Mouse (Mus musculus): Measurements from ENCODE around the gene Col28a1. TPM values are rescaled to one million over a fixed set of nuclear protein-coding genes. Genes with fewer than 3 reads are reported as not detected.

The Col28a1 gene
- polyA plus RNA-seq (2015; fragmentation: Nextera tagmentation; extraction: Ambion mirVana) = 0.02 and 0.05 TPM in 2 replicates

GRCm38 (mm10) chr6:8192517-8192916 lies at the start of gene Col28a1:
Col28a1 (minus strand) TSS chr6:8192617.
- H3K36me3 ChIP-seq = no peaks in the 10 kb centered on the region
- 0 out of 2 replicates have a peak, but pooled peaks cover 3% of the 10 kb centered on the region for H3K9me3 ChIP-seq (replicated peaks)
- H3K4me1 ChIP-seq (replicated peaks) = no peaks in the 10 kb centered on the region
- H3K4me3 ChIP-seq (replicated peaks) = no peak within 1 kb of the TSS
- H3K27me3 ChIP-seq = no peaks in the 10 kb centered on the region
- ATAC-seq (ENCODE audit: low read depth) (no peak), DNase-seq (no peak)
- H3K9ac ChIP-seq = no peak within 1 kb of the TSS
- no peak within 1 kb of the TSS for H3K27ac ChIP-seq
- no peak within 1 kb of the TSS for H3K4me2 ChIP-seq

GRCm38 (mm10) chr6:8228596-8228995 lies 36.2 kb upstream of the Col28a1 start:
- H3K9me3 ChIP-seq (replicated peaks) = no peaks in the 10 kb centered on the region
- no peak overlapping the region for H3K4me2 ChIP-seq
- H3K36me3 ChIP-seq = peaks cover 61% of the 10 kb centered on the region
- no peaks in the 10 kb centered on the region for H3K4me1 ChIP-seq (replicated peaks)
- no peak overlapping the region for H3K27ac ChIP-seq
- DNase-seq (no peak), ATAC-seq (ENCODE audit: low read depth) (no peak)
- no peaks in the 10 kb centered on the region for H3K27me3 ChIP-seq
- H3K4me3 ChIP-seq (replicated peaks) = no peak overlapping the region
- 77% methylated on average over 3 of the region's 3 CpGs for WGBS (ENCODE audit: insufficient replicate concordance)
- no peak overlapping the region for H3K9ac ChIP-seq

GRCm38 (mm10) chr6:8227035-8227434 lies 34.6 kb upstream of the Col28a1 start:
- H3K9ac ChIP-seq = no peak overlapping the region
- H3K4me3 ChIP-seq (replicated peaks) = no peak overlapping the region
- DNase-seq (no peak), ATAC-seq (ENCODE audit: low read depth) (no peak)
- H3K9me3 ChIP-seq (replicated peaks) = no peaks in the 10 kb centered on the region
- WGBS (ENCODE audit: insufficient replicate concordance) = 74% methylated on average over 3 of the region's 3 CpGs
- no peaks in the 10 kb centered on the region for H3K27me3 ChIP-seq
- H3K4me1 ChIP-seq (replicated peaks) = no peaks in the 10 kb centered on the region
- no peak overlapping the region for H3K27ac ChIP-seq
- H3K36me3 ChIP-seq = peaks cover 51% of the 10 kb centered on the region
- H3K4me2 ChIP-seq = no peak overlapping the region

- DNase-seq (no peak), ATAC-seq (ENCODE audit: low read depth) (no peak)
- Histone ChIP-seq H3K4me2 (peak overlapping the region; percentile 77), H3K27me3 (no peaks in the 10 kb centered on the region), H3K9me3 (replicated peaks) (no peaks in the 10 kb centered on the region), H3K9ac (peak overlapping the region; percentile 93), H3K4me1 (replicated peaks) (peaks cover 13% of the 10 kb centered on the region), H3K36me3 (peaks cover 14% of the 10 kb centered on the region), H3K4me3 (replicated peaks) (peak overlapping the region; percentile 87), H3K27ac (no peak overlapping the region)
- 60% methylated on average over 3 of the region's 3 CpGs for WGBS (ENCODE audit: insufficient replicate concordance)
Observed at GRCm38 (mm10) chr6:8210661-8211060, 18.2 kb upstream of the Col28a1 start.

GRCm38 (mm10) chr6:8209866-8210186 lies 17.4 kb upstream of the Col28a1 start:
- peaks cover 6% of the 10 kb centered on the region for H3K36me3 ChIP-seq
- DNase-seq = no peak
- H3K9me3 ChIP-seq (replicated peaks) = no peaks in the 10 kb centered on the region
- no peak for ATAC-seq (ENCODE audit: low read depth)
- H3K27me3 ChIP-seq = no peaks in the 10 kb centered on the region
- peak overlapping the region; percentile 87 for H3K4me3 ChIP-seq (replicated peaks)
- H3K4me1 ChIP-seq (replicated peaks) = peaks cover 13% of the 10 kb centered on the region
- H3K4me2 ChIP-seq = peak overlapping the region; percentile 77
- peak overlapping the region; percentile 93 for H3K9ac ChIP-seq
- peak overlapping the region; percentile 87 for H3K27ac ChIP-seq
- 7% methylated on average over 10 of the region's 10 CpGs for WGBS (ENCODE audit: insufficient replicate concordance)

- peak within 1 kb of the TSS; percentile 93 for H3K9ac ChIP-seq
- H3K4me1 ChIP-seq (replicated peaks) = peaks cover 13% of the 10 kb centered on the region
- ATAC-seq (ENCODE audit: low read depth) (peak; percentile 97), DNase-seq (peak; percentile 77)
- H3K27ac ChIP-seq = peak within 1 kb of the TSS; percentile 87
- under 1% methylated on average over 88 of the region's 90 CpGs for WGBS (ENCODE audit: insufficient replicate concordance)
- H3K4me2 ChIP-seq = peak within 1 kb of the TSS; percentile 77
- H3K36me3 ChIP-seq = 0 out of 2 replicates have a peak, but pooled peaks cover 2% of the 10 kb centered on the region
- H3K9me3 ChIP-seq (replicated peaks) = no peaks in the 10 kb centered on the region
- H3K27me3 ChIP-seq = no peaks in the 10 kb centered on the region
- peak within 1 kb of the TSS; percentile 87 for H3K4me3 ChIP-seq (replicated peaks)
Observed at GRCm38 (mm10) chr6:8209047-8209865, 16.8 kb upstream of the Col28a1 start, which contains the start of gene Mios. Mios (plus strand) TSS chr6:8209222.

- no peak overlapping the region for H3K4me3 ChIP-seq (replicated peaks)
- H3K27ac ChIP-seq = no peak overlapping the region
- no peaks in the 10 kb centered on the region for H3K36me3 ChIP-seq
- no peak for ATAC-seq (ENCODE audit: low read depth)
- WGBS (ENCODE audit: insufficient replicate concordance) = 41% methylated on average over 3 of the region's 3 CpGs
- H3K4me2 ChIP-seq = no peak overlapping the region
- no peak overlapping the region for H3K9ac ChIP-seq
- DNase-seq = no peak
- H3K27me3 ChIP-seq = no peaks in the 10 kb centered on the region
- H3K9me3 ChIP-seq (replicated peaks) = no peaks in the 10 kb centered on the region
- H3K4me1 ChIP-seq (replicated peaks) = no peaks in the 10 kb centered on the region
Observed at GRCm38 (mm10) chr6:8189917-8190316, 2.5 kb downstream of the Col28a1 start.

- WGBS (ENCODE audit: insufficient replicate concordance) = 60% methylated on average over 3 of the region's 3 CpGs
- no peak for DNase-seq
Observed at GRCm38 (mm10) chr6:8188599-8189233, 3.7 kb downstream of the Col28a1 start.

GRCm38 (mm10) chr6:8178397-8178941 lies 13.9 kb downstream of the Col28a1 start:
- 42% methylated on average over 10 of the region's 10 CpGs for WGBS (ENCODE audit: insufficient replicate concordance)
- Histone ChIP-seq H3K4me3 (replicated peaks) (no peak overlapping the region), H3K4me2 (no peak overlapping the region), H3K9ac (no peak overlapping the region), H3K4me1 (replicated peaks) (no peaks in the 10 kb centered on the region), H3K9me3 (replicated peaks) (no peaks in the 10 kb centered on the region), H3K27me3 (no peaks in the 10 kb centered on the region), H3K36me3 (no peaks in the 10 kb centered on the region), H3K27ac (no peak overlapping the region)
- no peak for DNase-seq
- ATAC-seq (ENCODE audit: low read depth) = no peak

More at GRCm38 (mm10) chr6:8188599-8189233, 3.7 kb downstream of the Col28a1 start:
- no peak overlapping the region for H3K9ac ChIP-seq
- H3K36me3 ChIP-seq = no peaks in the 10 kb centered on the region
- no peak overlapping the region for H3K27ac ChIP-seq
- H3K4me1 ChIP-seq (replicated peaks) = no peaks in the 10 kb centered on the region
- H3K4me3 ChIP-seq (replicated peaks) = no peak overlapping the region
- ATAC-seq (ENCODE audit: low read depth) = no peak
- no peaks in the 10 kb centered on the region for H3K9me3 ChIP-seq (replicated peaks)
- no peaks in the 10 kb centered on the region for H3K27me3 ChIP-seq
- no peak overlapping the region for H3K4me2 ChIP-seq

GRCm38 (mm10) chr6:8176116-8176515 lies 16.3 kb downstream of the Col28a1 start:
- no peak overlapping the region for H3K9ac ChIP-seq
- WGBS (ENCODE audit: insufficient replicate concordance) = 57% methylated on average over 2 of the region's 2 CpGs
- no peak overlapping the region for H3K27ac ChIP-seq
- no peaks in the 10 kb centered on the region for H3K9me3 ChIP-seq (replicated peaks)
- DNase-seq (no peak), ATAC-seq (ENCODE audit: low read depth) (no peak)
- no peaks in the 10 kb centered on the region for H3K4me1 ChIP-seq (replicated peaks)
- no peak overlapping the region for H3K4me3 ChIP-seq (replicated peaks)
- H3K36me3 ChIP-seq = no peaks in the 10 kb centered on the region
- H3K4me2 ChIP-seq = no peak overlapping the region
- H3K27me3 ChIP-seq = no peaks in the 10 kb centered on the region

- ATAC-seq (ENCODE audit: low read depth) (no peak), DNase-seq (no peak)
- H3K27ac ChIP-seq = no peak overlapping the region
- no peak overlapping the region for H3K9ac ChIP-seq
- H3K27me3 ChIP-seq = no peaks in the 10 kb centered on the region
- no peak overlapping the region for H3K4me3 ChIP-seq (replicated peaks)
- no peaks in the 10 kb centered on the region for H3K9me3 ChIP-seq (replicated peaks)
- WGBS (ENCODE audit: insufficient replicate concordance) = 76% methylated on average over 7 of the region's 7 CpGs
- H3K36me3 ChIP-seq = no peaks in the 10 kb centered on the region
- H3K4me1 ChIP-seq (replicated peaks) = no peaks in the 10 kb centered on the region
- H3K4me2 ChIP-seq = no peak overlapping the region
Observed at GRCm38 (mm10) chr6:8175346-8175745, 17.1 kb downstream of the Col28a1 start.

Data from liver, embryonic 13.5 days (tissue).